Mouse (Mus musculus) embryo, embryonic 10 days (tissue): Measurements from ENCODE around the gene Med20.
A peak's percentile ranks its signal among the peaks of the same experiment; 100 is the strongest.

Experiments
- DNase-seq: peaks from one replicate; pipeline ENCODE4 v3.0.0-alpha.2; 2015; ENCODE audit warnings: low spot score

Gene Med20

DNA sequence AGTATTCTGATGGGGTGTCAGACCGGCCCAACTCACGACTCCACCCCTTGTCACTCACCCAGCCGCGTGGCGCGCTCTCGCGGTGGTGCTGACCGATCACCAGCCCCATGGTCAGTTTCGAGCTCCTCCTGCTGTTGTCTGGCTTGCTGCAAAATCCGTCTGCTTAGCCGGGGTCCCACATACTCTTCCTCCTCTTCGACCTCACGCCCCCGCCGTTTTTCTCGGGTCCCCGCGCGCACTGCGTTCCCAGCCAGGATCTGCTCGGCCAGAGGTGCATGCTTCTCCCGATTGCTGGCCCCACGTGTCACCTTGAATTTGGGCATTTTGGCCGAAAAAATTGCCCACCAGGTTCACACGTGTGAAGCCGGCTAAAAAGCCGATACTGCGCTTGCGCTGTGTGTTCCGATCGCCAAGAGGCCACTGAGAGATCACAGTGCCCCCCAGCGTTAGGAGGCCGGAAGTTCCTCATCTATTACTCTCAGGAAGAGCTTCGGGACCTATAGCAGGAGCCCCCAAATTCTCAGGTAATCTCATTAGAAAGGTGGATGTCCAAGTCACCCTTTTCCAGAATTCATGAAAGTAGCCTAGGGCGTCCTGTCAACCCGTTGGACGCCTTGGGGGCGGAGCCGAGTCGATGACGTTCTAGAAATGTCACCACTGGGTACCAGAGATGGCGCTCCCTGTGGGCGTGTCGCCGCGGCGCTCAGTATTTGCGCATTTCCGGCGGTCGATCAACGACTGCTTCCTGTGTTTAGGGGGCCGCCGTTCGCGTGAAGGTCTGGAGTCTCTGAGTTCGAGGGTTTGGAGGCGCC lies at the start of gene Med20, which contains the start of the genes Bysl and Gm20517:
Gene Med20 (plus strand): TSS at position 734 of the 812 bp plus-strand sequence.
Gene Bysl (minus strand): TSS at position 644 of the 812 bp plus-strand sequence.
Gene Gm20517 (plus strand): TSS at position 741 of the 812 bp plus-strand sequence.
- DNase-seq = peak; percentile 99

DNA sequence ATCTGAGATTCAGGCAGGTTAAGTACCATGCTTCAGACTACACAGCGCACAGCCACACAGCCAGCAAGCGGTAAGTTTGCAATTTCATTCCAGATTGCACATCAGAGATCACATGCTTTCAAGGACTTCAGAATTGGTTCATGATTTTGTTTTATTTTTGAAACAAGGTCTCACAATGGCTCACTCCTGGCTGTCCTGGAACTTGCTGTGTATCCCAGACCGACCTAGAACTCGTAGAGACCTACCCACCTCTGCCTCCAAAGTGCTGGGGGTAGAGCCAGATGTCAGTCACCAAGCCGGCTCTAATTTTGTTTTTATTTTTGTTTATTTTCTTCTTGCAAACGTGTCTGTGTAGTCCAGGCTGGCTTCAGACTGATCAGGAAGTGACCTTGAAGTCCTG lies 48.5 kb upstream of the Med20 start:
- no peak for DNase-seq

DNA sequence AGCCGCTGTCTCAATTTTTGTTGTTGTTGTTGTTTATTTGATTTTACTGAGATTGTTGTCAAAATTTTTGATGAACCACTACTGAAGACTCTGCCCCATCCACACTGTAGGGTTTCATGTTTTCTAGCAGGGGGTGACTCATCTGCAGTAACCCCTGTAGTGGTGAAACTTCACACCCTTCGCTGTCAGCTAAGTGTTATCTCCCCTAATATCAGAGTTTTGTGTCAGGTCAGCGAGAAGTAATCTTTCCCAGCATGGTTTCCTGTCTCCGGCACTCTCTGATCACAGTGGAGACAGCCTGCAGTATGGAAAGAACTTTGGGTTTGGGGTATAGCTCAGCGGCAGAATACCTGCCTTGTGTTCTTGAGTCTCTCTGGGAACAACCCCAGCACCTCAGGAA lies 46.8 kb upstream of the Med20 start:
- DNase-seq = no peak

DNA sequence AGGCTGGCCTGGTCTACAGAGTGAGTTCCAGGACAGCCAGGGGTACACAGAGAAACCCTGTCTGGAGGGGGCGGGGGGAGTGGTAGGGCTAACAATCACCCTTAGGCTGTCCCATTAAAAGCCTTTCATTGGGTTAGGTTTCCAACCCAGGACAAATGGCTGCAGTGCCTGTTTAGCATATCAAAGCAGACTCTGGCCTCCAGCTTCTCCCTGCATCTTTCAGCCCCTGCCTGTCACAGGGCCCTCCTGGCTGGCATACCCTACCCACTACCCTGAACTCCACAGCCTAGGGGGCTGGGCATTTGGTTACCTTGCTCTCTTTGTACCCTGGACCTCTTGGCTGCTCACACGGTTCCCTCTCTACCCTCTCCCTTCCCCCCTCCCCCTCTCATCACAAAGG lies 45.2 kb upstream of the Med20 start:
- DNase-seq = peak; percentile 24

DNA sequence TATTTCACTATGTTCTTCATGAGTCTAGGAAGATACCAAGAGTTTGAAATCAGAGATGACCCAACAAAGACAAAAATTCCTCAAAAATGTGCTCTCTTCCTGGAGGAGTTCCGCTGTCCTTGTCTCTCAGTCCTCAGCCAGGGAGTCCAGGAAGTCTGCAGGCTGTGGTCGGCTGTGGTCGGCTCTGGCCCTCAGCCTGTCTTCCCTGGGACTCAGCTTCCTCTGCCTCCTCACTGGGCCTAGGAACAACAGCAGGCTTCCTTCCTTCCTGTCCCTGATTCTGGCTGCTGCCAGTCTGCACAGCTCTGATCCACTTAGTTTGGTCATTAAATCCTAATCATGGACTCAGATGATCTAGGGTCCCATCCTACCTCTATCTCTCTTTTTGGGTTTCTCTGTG lies 44.1 kb upstream of the Med20 start:
- peak; percentile 21 for DNase-seq

DNA sequence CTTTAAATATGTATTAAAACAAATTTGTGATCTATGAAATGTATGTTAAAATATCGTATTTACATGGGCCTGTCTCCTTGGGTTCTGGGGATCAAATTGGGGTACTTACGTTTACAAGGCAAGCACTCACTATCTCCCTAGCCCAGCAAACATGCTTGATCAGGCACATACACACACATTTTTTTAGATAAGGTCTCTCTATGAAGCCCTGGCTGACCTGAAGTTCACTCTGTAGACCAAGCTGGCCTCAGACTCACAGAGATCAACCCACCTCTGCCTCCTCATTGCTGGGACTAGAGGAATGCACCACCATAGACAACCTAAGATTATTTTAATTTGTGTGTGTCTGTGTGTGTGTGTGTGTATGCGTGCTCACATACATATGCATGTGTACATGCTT lies 43.0 kb upstream of the Med20 start:
- no peak for DNase-seq

DNA sequence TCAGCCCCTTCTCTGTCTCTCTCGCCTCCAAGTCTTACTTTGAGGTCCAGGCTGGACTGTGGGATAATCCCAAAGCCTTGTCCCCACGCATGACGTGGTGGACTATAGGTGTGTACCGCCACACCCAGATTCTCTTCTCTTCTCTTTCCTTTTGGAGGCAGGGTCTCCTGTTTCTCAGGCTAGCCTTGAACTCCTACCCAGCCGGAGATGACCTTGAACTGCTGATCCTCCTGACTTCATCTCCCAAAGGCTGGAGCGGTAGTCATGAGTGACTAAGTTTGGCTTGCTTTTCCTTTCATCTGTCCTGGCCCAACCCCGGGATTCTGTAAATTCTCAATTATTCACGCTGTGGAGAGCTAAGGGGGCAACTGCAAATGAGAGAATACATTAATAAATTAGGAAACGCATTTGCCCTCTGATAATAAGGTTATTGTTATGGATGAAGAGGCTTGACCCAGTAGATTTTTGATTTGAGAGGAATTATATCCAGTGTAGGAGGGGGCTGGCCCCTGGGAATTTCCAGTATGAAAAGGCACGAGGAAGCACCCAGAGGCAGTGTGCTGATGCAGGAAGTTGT lies 42.3 kb upstream of the Med20 start:
- DNase-seq = peak; percentile 36

DNA sequence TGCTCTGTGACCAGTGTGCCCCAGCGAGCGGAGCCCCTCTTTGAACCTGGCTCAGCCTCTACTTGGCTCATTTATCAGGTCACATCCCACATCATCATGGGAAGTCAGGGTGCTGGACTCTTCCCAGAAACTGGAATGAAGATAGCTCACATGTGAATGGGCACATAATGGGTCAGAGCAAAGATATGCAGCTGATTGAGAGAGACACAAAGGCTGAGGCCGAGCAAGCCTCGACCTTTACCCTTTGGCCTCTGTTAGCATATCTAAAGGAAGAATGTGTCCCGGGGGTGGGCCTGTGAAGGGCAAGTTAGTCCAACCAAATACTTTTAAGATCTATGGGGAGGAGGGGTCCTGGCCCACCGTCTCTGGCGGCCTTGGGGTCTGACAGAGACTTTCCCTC lies 39.8 kb upstream of the Med20 start:
- DNase-seq = peak; percentile 92

DNA sequence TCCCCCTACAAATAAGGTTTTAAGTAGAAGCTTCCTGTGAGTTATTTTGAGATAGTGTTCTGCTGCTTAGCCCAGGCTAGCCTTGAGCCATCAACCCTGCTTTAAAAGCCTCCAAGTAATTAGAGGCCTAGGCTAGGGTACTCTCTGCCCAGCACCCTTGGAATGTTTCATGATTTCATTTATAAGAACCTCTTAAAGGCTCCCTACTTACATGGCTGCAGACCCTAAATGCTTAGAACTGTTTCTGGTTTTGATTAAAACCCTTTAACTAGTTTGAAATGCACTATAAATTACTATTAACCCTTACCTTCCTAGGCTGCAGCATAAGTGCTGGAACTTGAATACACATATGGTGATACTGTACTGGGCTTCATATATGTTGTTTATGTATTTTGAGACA lies 38.9 kb upstream of the Med20 start:
- no peak for DNase-seq

DNA sequence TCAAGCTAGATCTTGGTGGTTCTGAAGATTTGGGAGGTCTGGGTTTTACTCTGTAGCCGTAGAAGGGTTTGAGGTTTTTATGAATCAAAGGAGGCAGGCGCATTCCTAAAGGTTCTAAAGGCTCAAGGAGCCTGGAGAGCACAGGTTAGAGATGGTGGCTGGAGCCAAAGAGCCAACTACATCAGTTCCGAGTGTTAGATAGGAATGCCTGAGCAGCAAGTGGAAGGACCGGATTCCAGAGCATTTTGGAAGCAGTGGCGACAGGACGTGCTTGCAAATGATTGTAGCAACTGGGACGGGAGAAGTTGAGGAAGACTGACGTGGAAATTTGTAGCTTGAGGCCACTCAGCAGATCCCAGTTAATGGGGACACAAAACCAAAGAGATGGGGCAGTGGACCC lies 37.4 kb upstream of the Med20 start:
- DNase-seq = no peak

DNA sequence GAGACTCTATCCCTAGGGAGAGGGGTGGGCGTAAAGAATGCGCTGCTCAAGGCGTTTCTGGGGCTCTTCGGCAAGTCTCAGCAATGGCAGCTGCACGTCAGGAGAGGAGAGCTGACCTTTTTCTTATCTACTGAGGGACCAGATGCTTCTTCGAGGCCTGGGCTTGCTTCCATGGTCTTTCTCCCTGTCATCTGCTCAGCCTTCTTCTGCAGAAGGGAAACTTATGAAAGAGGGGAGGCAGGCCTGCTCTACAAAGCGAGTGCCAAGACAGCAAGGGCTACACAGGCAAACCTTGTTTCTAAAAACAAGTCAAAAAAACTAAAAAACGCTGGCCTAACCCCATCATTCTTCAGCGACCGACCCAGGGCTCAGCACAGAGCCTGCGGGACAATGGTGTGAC lies 36.6 kb upstream of the Med20 start:
- no peak for DNase-seq

DNA sequence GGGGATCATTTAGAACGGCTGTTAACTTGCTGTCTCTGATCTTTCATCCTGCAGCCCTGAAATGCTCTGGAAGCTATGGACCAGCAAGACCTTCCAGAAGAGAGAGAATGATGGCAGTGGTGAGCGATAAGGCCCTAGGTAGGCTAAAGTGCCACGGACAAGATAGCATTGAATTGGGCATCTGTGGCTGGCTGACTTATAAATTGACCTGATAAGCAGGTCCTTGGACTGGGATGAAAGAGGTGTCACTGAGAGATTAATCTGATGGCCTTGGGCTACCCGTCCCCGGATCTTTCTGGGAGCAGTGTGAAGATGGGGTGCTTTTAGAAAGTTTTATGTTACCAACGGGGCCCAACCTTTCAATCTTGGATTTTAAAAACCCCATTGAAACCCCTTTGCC lies 32.7 kb upstream of the Med20 start:
- no peak for DNase-seq

DNA sequence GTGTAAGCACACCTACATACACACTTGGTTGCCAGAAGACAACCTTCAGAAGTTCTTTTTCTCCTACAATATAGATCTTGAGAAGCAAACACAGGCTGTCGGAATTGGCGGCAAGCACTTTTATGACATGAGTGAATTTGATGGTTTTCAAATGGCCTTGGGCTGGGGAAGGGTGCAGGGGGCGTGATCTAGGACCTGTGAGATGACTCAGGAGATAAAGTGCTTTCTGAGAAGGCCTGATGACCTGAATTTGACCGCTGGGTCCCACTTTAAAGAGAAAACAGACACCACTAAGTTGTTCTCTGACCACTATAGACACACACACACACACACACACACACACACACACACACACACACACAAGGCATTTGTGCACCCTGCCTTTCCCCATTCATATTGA lies 30.4 kb upstream of the Med20 start:
- no peak for DNase-seq

DNA sequence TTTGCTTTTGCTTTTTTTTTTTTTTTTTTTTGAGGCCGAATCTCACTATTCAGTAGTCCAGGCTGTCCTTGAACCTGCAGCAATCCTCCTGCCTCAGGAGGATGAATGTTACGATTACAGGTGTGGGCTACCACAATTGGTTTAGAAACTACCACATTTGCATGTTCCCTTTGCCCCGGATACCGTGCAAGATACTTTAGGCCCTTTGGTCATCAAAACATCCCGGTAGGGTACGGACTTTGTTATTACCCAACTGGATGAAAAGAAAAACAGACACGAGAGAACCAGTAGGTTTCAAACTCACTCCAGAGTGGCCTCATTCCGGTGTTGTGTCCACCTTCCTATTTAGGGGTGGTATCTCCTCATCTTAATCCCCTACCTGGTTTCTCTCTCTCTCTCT lies 22.9 kb upstream of the Med20 start:
- DNase-seq = no peak

DNA sequence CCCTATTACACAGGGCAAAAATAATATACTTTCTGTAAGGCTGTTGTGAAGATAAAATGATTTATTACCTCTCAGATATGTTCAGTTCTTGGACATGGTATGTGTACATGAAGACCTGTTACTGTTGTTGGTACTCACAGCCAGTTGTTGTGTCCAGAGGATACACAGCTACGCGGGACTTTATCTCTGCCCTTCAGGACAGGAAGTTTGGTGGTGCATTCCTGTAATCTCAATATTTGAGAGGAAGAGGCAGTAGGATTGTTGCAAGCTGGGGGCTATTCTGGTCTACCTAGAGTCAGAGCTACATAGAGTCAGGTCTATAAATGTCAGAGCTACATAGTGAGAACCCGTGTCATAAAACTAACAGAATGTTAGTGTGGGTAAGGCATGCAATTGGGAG lies 20.3 kb upstream of the Med20 start:
- peak; percentile 3 for DNase-seq

DNA sequence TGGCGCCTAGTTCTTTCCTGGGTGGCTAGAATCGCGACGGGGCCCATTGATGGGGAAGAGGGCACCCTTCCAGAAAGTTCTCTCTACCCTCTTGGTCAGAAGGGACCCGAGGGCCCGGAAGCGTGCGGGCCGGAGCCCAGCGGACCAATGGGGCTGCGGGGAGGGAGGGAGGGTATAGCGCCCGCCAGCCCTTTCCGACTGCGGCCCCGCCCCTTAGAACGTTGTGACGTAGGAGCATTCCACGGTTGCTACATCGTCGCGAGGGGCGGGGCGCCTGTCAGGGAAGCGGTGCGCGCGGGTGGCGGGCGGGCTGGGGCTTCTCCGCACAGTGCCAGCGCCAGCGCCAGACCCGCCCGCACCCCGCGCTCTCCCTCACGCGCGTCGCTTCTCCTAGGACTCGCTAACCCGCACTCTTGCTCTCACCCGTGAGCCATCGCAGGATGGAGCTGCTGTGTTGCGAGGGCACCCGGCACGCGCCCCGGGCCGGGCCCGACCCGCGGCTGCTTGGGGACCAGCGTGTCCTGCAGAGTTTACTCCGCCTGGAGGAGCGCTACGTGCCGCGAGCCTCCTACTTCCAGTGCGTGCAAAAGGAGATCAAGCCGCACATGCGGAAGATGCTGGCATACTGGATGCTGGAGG lies 18.0 kb upstream of the Med20 start:
- peak; percentile 98 for DNase-seq

DNA sequence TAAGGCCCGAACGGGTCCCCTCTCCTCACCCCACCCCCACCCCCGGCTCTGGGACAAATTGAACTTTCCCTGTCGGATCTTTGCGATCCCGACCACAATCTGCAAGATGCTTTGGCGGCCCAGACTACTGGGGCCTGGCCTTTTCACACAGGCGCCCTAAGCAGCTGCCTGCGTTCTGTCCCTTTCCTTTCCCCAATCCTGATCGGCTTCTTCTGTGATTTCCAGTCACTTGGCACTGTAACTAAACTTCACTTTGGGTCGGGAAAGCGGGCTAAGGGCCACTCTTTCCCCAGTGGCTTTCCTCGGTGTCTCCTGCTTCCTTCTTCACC lies 17.6 kb upstream of the Med20 start:
- no peak for DNase-seq

DNA sequence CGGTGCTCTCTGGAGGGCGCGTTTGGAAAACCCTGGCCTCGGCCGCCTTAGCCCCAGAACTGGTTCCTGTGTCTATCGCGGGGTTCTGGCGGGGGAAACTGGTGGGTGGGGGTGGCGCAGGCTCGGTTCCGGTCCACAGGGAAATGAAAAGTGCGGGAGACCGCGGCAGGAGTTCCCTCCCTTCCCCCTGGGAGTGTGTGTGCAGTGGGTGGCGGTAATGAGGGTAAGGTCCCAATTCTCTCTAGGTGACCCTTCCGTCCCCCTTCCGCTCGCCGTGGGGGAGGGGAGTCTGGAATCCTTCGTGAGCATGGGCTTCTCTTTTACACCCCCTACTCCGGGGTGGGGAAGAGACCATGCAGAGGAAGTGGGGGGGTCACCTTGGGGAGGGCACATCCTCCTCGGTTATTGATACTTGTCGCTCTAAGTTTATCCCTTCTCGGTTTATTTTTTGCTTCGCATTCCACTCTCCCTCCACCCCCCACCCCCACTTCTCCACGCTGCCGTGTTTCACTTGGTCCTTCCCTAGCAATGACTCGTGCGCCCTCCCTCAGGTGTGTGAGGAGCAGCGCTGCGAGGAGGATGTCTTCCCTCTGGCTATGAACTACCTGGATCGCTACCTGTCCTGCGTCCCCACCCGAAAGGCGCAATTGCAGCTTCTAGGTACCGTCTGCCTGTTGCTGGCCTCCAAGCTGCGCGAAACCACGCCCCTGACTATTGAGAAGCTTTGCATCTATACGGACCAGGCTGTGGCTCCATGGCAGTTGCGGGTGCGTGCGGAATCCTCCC lies 17.0 kb upstream of the Med20 start:
- DNase-seq = peak; percentile 68

DNA sequence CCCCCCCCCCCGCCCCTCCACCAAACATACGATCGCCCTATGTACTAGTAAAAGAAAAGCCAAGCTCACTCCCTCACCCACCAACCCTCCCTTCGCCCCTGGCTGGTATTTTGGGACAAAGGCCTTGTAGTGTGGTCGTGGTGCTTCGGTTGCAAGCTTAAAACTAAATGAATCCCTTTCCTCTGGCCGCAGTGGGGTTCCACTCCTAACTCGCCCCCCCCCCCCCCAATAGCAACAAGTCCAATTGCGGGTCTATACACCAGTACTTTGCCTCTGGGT lies 16.5 kb upstream of the Med20 start:
- no peak for DNase-seq

DNA sequence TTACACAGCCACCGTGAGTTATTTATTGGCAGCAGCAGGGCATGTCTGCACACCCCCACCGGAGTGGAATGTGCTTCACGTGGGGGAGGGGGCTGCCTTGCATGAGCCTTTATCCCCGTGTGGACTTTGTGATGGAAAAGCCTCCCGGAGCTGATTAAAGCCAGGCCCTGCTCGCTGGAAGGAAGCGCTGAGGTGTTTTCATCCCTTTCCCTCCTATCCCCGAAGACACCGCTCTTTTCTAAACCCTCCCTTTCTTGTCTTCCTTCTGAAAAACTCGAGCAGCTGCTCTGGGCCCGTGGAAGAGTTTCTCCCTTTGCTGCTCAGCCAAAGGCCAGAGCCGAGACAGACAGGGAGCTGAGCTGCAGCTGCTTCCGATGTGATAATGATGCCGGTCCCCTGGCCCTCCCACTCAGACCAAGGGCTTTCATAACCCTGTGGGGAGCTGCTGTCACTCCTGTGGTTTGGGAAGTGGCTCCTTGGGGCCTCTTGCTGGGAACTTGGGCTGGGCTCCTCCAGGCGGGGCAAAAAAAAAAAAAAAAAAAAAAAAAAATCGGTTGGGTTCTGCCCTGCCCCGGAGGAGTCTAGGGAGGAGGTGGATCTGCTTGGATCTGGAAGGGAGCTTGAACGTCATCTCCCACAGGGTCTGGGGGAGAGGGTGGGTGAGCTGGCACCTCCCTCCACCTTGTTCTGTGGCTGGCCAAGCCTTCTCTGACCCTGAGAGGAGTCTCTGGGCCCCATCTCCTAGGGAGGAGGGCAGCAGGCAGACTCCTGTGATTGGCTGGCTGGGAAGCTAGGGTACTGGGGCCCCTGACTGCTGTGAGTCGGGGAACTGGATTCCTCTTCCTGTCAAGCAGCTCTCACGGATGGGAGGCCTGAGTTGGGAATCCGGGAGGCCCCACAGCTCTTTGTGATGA lies 15.9 kb upstream of the Med20 start:
- DNase-seq = peak; percentile 88

DNA sequence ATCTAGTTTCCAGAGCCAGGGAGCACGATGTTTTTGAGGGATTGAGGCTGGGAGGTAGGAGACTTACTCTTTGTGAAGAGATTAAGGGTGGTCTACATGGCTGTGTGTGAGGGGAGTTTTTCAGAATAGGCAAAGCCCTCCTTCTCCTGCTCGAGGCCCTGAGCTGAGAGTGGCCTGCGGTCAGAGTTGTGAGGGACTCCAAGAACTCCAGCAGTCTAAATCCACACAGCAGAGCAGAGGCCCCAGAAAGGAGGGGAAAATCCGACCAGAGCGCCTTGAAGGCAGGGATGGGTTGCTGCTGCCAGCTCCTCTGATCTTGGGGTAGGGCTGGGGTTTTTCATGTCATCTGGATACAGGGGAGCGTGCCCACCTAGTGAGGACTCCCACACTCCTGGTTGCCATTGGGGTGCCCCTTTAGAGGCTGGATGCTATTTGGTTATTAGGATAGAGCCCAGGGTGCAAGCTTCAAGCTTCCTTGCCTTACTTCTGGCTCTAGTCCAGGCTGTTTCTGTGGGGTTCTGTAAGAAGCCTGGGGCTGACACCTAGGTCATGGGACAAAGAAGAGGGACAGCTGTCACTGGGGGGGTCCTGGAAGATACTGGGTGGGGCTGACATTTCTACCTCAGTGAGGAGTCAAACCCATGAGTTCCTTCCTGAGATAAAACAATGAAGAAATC lies 15.1 kb upstream of the Med20 start:
- no peak for DNase-seq
